Mouse (Mus musculus) megakaryocyte, embryonic 14.5 days (primary cell): Measurements from ENCODE around the gene Trappc5.

Source experiments
- FLI1 ChIP-seq: IDR thresholded peaks from 2 replicates; pipeline ENCODE4 v1.6.1; 2012; ENCODE audit warnings: low read length, inconsistent platforms, mixed read lengths
- GATA1 ChIP-seq: IDR thresholded peaks from 3 replicates; pipeline ENCODE4 v1.6.1; 2012; ENCODE audit warnings: mixed read lengths, low read length, inconsistent platforms, borderline replicate concordance

DNA sequence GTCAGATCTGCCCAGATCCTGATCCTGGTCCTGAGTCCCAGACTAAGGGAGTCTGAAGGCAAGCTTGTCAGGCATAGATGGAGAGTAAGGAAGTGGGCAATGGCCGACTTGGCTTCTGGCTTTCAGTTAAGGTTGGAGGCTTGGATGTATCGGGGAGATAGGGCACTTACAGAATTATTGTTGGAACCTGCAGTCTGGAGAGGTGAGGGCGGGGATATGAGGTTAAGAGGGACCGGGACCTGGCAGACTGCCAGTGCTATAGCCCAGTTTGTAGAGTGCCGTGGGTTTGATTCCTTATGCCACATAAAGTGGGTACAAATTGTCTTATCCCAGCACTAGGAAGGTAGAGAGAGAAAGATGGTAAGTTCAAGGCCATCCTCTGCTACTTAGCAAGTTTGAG lies 3.6 kb downstream of the Trappc5 start:
- TF ChIP-seq GATA1 (no peak), FLI1 (no peak)
